Mouse (Mus musculus) thymus, adult 18-20 months (tissue): ENCODE measurements at regions not wholly inside any gene's neighbourhood (a gene's known extent, or its start where the extent isn't known, plus 50 kb on each side); places are given as distances from the start of the nearest gene placed in this dataset.
"Not testable (repeated sequence)": the region's sequence is repeated elsewhere in the genome, so short reads cannot be mapped to it uniquely, and the experiment has no call there.

Experiments used
- DNase-seq, 2 experiments: peaks; one replicate each; pipeline ENCODE4 v3.0.0; 2022; ENCODE audit warnings: mixed read lengths in 2 of 2

DNA sequence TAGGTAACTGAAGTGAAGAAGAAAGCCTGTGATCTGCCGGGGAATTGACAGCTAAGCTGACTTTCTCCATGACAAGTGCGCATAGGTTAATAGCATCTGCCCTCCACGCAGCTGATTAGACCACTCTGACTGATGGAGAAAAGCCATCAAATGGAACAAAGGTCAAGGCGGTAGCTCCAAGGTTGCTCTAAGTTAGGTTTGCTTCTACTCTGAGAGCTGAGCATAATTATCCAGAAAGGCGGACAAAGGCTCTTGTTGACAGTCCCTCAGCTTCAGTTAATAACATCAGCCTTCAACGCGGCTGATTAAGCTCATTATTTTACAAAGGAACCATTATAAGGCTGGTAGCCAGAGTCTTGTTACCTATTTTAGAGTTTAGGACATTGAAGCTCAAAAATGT lies 54.0 kb upstream of the Enpep start:
- no peak for DNase-seq

- no peak for DNase-seq
Observed at GRCm38 (mm10) chr3:129390506-129390905, 58.0 kb upstream of the Enpep start.

GRCm38 (mm10) chr3:129391888-129392813 lies 59.6 kb upstream of the Enpep start:
- no peak for DNase-seq

GRCm38 (mm10) chr3:129392814-129393804 lies 60.6 kb upstream of the Enpep start:
- no peak for DNase-seq

GRCm38 (mm10) chr3:129397481-129397880 lies 65.0 kb upstream of the Enpep start:
- DNase-seq: no peak

DNA sequence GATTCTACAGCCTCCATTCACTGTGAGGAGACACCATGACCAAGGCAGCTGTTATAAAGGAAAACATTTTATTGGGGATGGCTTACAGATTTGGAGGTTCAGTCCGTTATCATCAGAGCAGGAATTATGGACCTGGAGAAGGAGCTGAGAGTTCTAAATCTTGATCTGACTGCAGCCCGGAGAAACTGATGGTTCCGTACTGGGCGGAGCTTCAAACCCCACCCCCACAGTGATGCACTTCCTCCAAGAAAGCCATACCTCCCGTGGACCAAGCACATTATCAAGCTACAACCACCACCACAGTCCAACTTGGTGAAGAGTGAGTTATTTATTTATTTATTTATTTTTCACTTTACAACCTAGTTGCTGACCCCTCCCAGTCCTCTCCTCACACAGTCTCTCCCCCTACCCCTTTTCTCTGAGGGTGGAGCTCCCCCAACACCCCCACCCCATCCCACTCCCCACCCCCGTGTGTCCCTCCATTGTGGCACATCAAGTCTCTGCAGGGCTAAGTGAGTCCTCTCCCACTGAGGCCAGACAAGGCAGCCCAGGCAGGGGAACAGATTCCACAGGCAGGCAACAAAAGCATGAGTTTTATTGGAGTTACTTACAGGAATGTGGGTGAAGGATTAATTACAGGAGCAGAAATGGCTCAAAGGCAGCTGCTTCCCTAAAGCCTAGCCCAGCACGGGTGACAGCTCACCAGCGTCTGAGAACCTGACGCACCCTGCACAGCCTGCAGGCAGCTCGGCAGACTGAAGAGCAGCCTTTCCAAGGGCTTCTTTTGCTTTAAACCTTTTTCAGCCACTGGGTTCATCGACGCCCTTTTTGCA lies 67.8 kb upstream of the Enpep start:
- DNase-seq: no peak

- DNase-seq: no peak
Observed at GRCm38 (mm10) chr3:129411389-129412054, 79.0 kb upstream of the Enpep start.

- DNase-seq: no peak
Observed at GRCm38 (mm10) chr3:129412126-129412960, 79.8 kb upstream of the Enpep start.

- no peak for DNase-seq
Observed at GRCm38 (mm10) chr3:129412961-129413246, 80.4 kb upstream of the Enpep start.

- no peak for DNase-seq
Observed at GRCm38 (mm10) chr3:129415656-129416055, 83.1 kb upstream of the Enpep start.

GRCm38 (mm10) chr3:129416337-129416736 lies 83.8 kb upstream of the Enpep start:
- DNase-seq: no peak

DNA sequence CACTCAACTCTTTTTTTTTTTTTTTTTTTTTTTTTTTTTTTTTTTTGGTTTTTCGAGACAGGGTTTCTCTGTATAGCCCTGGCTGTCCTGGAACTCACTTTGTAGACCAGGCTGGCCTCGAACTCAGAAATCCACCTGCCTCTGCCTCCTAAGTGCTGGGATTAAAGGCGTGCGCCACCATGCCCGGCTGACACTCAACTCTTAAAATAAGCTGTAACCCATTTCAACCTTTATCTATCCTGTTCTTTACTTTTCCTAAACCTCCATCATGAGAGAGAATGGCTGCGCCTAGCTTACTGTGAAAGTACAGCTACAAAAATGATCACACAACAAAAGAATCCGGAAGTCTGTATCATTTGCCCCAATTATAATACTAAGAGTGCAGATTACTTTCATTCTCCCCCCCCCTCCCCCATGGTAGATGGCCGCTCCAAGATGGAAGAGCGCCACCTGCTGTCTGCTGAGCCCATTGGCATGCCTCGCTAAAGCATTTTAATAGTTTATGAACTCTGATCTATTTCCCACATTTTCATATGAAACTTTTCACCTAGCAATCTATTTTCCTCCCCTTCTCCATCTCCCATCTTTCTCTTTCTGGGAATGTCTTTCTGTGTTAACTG lies 89.2 kb upstream of the Enpep start:
- DNase-seq: not testable (repeated sequence)

- DNase-seq: no peak
Observed at GRCm38 (mm10) chr3:129428750-129429149, 96.2 kb upstream of the Enpep start.

DNA sequence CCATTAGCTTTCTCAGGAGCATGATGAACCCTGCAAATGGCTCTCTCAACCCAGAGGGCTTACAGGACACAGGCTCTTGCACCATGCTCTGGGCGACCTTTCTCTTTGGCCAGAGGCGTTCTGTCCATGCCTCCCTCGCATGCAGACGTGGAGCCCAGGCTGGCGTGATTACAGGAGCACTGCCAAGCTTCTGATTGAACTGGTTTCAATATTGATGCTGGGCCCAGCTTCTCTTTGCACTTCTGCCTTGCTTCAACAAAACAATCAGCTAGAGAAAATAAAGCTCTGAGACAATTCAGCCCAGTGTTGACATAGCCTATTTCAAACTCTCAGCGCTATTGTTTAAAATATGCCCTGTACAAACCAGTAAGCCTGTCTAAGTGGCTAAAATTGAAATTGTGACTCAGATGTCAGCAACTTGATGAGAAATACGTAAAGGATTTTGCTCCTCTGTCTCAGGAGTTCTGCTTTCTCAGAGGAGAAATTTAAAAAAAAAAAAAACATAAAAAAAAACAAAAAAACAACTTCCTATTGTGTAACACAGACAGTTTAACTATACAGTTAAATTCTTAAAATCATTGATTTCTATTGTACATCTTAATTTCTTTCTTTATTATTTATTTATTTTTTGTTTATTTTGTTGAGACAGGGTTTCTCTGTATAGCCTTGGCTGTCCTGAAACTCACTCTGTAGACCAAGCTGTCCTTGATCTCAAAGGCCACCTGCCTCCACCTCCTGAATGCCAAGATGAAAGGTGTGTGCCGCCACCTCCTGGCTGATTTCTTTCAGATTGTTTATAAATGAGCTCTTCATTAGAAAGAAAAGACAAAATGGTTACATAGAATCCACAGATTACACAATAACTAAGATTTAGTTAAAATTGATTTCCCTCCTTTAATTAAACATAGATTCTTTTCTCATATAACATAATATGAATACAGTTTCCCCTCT lies 96.9 kb upstream of the Enpep start:
- DNase-seq: peak in 1 of 2 experiments; percentile 14

DNA sequence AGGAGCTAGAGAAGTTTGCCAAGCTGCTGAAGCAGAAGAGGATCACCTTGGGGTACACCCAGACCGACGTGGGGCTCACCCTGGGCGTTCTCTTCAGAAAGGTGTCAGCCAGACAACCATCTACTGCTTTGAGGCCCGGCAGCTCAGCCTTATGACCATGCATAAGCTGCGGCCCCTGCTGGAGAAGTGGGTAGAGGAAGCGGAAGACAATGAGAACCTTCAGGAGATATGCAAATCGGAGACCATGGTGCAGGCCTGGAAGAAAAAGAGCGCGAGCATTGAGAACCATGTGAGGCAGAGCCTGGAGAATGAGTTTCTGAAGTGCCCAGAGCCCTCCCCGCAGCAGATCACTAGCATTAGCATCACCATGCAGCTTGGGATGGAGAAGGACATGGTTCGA lies 98.1 kb upstream of the Elovl6 start:
- DNase-seq: no peak

GRCm38 (mm10) chr3:129437687-129438086 lies 94.5 kb upstream of the Elovl6 start:
- no peak for DNase-seq

- DNase-seq: no peak
Observed at GRCm38 (mm10) chr3:129442756-129443155, 89.4 kb upstream of the Elovl6 start.

GRCm38 (mm10) chr3:129444221-129444620 lies 87.9 kb upstream of the Elovl6 start:
- no peak for DNase-seq

DNA sequence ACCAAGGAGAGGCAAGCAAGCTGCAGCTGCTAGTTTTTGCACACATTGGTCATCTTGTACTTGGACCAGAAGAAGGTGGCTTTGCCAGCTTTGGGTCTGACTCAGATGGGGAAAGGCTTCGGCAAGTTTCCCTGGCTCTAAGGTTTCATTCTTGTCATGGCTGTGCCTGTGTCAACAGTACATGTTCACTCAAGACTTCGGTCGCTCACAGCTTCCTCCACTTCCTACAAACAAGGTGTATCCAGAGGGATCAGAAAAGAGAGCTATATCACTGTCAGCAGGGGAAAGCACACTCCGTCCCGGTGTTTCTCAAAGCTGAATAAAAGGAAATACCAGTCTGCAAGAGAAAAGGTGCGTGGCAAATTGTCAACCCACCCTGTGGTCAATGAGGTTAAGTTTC lies 86.2 kb upstream of the Elovl6 start:
- DNase-seq: no peak

- no peak for DNase-seq
Observed at GRCm38 (mm10) chr3:129449928-129450327, 82.2 kb upstream of the Elovl6 start.
